Mouse (Mus musculus): ENCODE results near the gene Gata2.

- no peak for TF ChIP-seq CTCF (IDR thresholded peaks at IDR 0.05; ENCODE audit: low read depth, low read length)
- TF ChIP-seq POLR2A (IDR thresholded peaks at IDR 0.05; ENCODE audit: borderline replicate concordance, low read depth, low read length) = no peak
Observed at GRCm38 (mm10) chr6:88205386-88205700, 11.7 kb downstream of the Gata2 start.
